Mouse (Mus musculus): Measurements from ENCODE around the gene Fgf12. TPM values are rescaled to one million over a fixed set of nuclear protein-coding genes. Genes with fewer than 3 reads are reported as not detected.

The Fgf12 gene
- polyA plus RNA-seq (2012): not detected in 2 replicates

DNA sequence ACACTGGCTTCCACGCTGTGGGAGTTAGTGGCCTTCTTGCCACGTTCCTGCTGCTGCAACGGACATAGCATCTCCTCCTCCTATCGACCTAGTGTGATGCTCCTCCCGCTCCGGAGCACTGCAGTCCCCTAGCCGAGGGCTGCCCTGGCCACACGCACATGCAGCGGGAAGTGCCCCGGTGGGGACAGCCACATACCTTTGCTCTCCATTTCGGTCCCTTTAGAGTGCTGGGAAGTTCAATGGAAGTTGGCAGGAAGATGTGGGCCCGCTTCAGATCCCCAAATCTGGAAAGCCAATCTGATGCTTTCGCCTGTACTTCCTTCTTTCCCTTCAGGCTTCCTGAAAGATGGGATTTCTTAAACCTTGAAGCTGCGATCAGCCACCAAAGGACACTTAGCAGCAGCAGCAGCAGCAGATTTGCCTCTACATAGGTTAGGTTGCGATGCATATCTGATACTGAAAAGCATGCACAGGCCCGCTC is at the start of gene Fgf12:
TSS of gene Fgf12 (minus strand) at position 431 of the 481 bp plus-strand sequence.
- no peak for TF ChIP-seq GATA1 (IDR thresholded peaks at IDR 0.05; ENCODE audit: low read length)

DNA sequence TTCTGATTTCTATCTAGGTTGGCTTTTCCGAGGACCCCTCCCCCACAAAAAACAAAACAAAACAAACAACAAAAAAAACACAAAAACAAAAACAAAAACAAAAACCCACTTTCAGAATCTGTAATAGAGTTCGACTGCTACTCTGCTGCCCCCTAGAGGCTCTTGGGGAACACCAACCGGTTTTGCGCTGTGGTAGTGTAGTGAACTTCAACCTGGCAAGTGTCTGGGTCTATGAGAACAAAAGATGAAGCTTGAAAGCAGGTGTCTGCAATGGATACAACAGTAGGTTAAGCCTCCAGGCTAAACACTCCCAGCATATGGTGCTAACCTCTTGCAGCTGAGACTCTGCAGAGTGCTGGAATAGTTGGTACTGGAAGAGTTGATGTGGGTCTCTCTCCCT is 40.2 kb upstream of the Fgf12 start:
- no peak for TF ChIP-seq GATA1 (IDR thresholded peaks at IDR 0.05; ENCODE audit: low read length)

DNA sequence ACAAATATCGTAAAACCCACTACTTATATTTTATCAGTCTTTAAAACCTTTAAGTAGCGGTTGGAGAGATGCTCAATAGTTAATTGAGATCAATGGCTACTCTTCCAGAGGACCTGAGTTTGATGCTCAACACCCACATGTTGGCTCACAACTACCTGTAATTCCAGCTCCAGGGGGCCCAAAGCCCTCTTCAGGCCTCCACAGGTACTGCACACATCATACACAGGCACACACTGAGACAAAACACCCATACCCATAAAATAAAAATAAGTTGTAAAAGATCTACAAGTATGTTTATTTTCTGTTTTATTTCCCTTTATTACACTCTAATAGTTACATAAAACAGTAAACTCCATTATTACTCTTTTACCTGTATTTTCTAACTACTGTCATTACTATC is 17.4 kb upstream of the Fgf12 start:
- no peak for TF ChIP-seq GATA1 (IDR thresholded peaks at IDR 0.05; ENCODE audit: low read length)

DNA sequence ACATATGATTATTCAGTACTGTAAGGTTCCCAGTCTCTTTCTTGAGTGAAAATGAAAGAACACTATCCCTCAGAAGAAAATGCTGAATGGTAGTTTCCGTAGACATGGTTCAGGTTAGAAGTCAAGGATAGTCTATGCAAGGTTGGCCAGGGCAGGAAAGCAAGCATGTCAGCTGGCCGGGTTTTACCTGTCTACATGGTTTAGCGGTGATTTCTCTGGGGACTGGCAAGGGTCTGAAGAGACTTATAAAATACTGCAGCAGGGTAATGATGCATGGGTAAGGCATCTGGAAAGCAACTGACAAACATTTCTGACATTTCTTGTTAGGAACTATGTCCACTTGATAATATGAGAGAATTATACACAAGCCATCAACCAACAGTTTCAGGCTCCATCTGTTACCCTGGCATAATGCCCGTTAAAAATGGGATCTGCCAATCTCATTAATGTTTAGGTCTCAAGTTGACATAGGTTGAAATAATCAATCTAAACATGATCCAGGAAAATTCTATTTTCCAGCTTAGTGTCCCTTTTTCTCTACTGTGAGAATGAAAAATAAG is 8.6 kb upstream of the Fgf12 start:
- no peak for TF ChIP-seq GATA1 (IDR thresholded peaks at IDR 0.05; ENCODE audit: low read length)

DNA sequence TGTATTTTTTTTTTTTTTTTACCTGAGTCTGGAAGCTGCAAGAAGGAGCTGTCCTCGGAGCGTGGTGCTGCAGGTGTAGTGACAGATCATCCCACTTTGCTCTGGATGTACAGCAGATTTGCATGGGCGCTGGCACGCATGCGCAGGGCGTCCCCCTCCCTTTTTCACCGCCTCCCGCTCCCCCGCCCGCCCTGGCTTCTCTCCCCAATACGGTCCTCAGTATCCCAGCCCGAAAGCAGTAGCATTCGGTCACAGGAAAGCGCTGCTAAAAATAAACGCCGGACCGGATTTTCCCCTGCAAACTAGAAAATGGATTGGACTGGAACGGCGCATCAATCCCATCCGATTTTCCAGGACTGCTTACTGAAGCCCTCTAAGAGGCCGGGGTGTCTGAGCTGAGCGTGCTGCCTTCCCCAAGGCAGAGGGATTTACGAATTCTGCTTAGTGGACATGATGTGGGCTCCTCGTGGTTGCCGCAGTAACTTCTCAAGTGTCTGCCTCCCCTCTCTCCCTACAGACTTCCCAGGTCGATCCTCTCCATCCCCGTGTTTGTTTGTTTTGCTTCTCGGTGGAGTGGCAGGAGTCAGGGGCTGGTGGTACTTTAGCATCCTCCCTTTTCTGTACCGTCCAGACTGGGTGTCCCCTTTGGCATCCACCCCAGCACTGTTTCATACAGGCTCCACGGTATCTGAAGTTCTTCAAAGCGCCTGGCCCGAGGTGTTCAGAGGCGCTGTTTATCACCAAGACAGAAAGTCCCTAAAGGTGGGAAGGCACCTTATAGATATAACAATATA is 453 bp upstream of the Fgf12 start:
- TF ChIP-seq GATA1 (IDR thresholded peaks at IDR 0.05; ENCODE audit: low read length): no peak

DNA sequence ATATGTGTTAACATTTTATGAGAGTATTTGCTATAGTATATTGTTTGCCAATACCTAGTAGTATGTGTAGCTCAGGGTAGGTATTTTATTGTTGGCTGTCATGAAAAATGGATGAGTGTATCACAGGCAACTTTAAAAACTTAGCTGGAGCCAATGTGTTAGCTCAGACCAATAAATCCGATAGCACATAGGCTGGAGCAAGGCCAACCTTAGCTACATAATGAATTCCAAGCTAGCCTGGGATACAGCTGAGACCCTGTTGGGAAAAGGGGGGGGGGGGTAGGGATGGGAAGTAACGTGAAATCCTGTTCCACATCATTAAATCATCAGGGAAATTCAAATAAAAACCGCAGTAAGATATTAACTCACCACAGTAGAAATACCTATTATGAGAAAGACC is 18.4 kb downstream of the Fgf12 start:
- TF ChIP-seq GATA1 (IDR thresholded peaks at IDR 0.05; ENCODE audit: low read length): no peak

DNA sequence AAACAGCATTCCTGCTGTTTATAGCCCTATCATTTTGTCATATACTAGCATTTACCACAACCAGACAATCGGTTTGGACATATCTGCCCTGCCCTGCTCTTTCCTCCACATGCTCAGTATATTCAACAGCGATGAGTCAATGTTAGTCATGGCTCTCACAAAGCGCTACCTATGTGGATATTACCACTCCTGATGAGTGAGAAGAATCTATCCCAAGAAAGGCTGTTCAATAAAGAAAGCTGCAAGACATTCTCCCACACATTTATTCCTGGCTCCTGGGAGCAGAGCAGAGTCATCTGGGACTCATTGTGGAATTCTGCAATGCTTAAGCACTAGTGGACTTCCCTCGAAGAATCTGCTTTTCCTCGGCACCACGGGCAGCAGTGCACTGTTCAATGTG is 26.1 kb downstream of the Fgf12 start:
- no peak for TF ChIP-seq GATA1 (IDR thresholded peaks at IDR 0.05; ENCODE audit: low read length)

DNA sequence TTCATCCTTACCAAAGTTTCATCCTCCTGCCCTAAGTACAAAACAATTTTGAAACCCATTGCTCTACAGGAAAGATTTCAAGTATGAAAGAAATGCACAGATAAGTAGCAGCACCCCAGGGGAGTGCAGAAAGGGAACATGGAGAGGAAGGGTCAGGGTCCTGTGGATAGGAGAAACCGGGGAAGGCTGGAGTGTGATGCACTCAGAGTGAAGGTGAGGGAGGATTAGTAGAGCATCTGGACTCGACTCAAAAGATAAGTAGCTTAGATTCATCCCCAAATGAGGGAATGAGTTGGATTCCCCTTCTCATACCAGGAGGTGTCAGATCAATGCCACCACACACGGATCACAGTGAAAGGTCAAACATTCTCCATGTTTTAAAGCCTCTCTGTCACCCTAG is 46.2 kb downstream of the Fgf12 start:
- no peak for TF ChIP-seq GATA1 (IDR thresholded peaks at IDR 0.05; ENCODE audit: low read length)

DNA sequence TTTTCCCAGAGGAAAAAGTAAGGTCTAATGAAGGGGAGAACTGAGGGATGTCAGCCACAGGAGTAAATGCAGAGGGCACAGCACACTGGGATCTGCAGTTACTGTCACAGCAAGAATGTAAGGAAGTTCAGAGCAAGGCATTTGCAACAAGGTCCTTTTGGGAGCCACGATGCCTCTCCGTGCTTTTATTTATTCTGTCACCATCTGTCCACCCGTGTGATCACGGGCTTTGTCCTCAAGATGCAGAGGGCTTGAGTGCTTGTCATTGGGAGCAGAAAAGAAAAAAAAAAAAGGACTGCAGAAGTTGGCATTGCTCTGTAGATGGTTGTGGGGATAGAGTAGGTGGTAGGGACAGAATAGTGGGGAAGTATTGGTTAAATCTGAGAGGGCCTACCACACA is 52.5 kb downstream of the Fgf12 start:
- no peak for TF ChIP-seq GATA1 (IDR thresholded peaks at IDR 0.05; ENCODE audit: low read length)

DNA sequence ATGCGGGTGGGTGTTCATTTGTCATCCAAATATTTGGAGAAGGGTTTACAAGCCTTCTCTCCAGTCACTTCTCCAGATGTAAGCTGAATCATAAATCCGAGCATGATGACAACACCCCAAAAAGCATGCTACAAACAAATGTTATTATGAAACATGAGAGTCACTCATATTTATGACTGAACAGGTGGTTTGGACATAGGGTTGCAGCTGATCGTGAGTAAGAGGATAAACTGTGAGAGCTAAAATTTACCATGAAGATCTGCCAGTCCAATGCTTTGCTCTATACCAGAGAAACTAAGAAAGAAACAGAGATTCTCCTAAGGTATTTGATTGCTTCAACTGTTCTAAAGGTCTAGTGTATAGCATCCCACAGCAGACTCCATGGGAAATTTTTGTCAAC is 56.0 kb downstream of the Fgf12 start:
- TF ChIP-seq GATA1 (IDR thresholded peaks at IDR 0.05; ENCODE audit: low read length): no peak

DNA sequence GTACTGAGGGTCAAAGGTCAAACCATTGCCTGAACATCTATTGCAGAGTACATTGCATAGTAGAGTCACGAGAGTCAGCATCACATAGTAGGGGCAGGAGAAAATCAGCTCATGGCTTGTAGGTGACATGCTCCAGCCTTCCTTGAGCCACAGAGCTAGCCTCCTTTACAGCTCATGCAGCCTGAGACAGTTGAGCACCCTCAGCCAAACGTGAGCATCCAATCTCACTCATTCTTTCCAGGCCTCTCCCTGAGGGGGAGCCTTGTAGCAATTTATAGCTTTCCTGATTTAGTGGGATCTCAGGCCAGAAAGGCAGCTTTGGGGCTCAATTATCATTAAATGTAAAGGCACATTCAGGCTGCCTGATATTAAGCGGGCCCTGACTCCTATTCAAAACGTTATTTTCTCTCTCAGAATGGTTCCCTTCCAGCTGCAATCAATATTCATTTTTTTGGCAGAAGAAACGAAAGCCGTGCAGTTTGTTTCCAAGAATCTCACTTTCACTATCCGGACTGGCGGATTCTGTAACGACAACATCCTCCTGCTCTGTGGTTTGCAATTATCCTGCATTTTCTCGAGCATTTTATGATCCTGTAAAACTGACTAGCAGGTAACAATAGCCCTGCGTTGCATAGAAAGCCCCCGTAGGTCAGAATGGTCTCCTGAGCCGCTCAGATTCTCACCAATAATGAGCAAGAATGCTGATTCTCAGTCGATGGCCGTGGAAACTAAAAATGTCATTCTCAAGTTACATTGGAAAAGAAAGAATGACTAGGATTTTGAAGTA is 58.6 kb downstream of the Fgf12 start:
- TF ChIP-seq GATA1 (IDR thresholded peaks at IDR 0.05; ENCODE audit: low read length): no peak

DNA sequence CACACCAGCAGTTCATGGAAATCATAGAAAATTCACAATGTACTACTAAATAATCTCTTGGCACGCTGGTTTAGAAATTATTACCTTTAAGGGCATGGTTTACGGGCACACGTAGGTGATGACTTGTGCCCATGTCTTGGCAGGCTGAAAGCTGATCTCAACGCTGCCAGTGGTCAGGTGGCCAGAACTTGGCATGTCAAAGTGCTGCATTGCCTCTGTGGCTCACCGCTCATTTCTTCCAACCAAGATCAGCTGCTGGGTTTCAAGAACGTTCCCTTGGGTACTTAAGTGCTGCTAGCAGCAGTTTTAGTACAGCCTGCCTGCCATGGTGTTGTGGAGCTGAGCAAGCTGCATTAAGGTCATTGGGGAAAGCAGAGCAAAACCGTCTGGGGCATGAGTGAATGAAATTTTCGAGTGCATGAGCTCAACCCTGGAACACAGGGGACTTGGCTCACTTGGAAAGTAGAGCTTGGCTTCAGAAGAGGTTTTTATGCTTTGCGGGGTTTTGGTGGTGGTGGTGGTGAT is 63.9 kb downstream of the Fgf12 start:
- TF ChIP-seq GATA1 (IDR thresholded peaks at IDR 0.05; ENCODE audit: low read length): no peak

DNA sequence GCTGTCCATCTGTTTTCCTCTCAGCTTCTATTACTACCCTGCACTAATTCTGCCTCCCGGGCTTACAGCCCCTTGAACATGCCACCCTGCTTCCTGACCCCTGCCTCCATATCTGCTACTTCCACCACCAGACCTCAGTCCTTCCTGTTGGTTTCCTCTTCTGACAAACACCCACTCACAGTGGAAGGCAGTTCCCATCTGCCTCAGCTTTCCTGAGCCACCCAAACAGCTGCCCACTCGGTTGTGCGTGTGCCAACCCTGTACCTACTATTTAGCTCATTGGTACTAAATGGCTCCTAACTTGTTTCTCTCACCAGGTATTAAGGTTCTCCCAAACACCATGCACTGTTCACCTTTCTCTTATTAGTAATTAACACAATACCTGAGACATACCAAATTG is 71.2 kb downstream of the Fgf12 start:
- TF ChIP-seq GATA1 (IDR thresholded peaks at IDR 0.05; ENCODE audit: low read length): no peak

DNA sequence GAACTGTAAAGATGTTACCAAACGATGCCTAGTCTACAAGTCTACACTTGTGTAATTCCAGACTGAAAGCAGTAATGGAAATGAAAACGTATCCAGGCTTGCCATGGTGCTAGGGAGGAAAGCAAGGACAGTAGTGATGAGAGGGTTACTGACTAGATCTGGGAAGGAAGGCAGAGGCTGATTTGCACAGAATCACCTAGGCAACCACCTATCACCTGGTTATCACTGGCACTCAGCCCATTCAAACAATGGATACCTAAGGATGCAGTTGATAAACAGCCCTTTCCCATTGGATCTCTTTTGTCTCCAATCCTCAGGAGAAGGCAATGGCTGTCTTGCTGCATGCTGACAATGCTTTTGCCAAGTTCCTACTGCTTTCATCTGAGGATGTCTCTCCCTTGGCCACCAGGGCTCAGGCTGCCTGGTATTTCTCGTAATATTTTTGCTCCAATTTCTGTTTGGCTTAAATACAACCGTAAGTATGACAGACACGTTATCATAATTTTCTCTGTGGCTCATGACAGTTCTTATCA is 84.0 kb downstream of the Fgf12 start:
- TF ChIP-seq GATA1 (IDR thresholded peaks at IDR 0.05; ENCODE audit: low read length): no peak

DNA sequence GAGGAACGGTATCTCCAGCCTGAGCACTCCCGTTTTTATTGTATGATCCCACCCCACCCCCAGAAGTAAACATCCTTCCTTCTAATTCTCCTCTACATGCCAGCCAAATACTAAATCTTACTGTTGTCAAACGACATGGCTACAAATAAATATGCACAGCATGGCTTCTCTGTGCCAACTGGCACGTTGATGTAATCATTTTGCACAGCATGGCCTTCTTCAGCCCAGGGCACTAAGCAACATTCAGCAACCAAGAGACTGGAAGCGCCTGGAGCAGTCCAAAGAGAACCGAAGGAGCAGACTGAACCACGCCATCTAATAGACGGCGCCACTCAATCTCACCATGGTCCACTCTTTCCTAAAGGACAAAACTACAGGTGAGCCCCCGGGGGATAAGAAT is 100.2 kb downstream of the Fgf12 start:
- TF ChIP-seq GATA1 (IDR thresholded peaks at IDR 0.05; ENCODE audit: low read length): no peak

DNA sequence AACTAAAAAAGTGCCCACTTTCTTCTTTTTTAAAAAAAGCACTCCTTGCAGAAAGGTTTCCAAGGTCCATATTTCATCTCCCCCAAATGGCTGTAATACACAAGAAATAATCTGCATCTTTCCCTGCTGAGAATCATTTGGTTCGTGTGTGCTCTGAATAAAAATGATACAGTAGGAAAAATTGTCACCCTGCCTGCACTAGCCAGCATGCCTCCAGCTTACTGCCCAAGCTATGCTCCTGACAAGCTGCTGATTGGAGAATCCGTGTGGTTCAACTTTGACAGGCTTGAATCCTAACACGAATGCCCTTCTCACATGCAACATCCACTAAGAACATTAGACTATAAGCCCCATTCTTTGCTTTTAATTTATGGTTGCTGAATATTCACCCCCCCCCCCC is 102.3 kb downstream of the Fgf12 start:
- no peak for TF ChIP-seq GATA1 (IDR thresholded peaks at IDR 0.05; ENCODE audit: low read length)
